Comparison of ENCODE assay signal across 24 mouse cellular contexts in the genomic region with DNA sequence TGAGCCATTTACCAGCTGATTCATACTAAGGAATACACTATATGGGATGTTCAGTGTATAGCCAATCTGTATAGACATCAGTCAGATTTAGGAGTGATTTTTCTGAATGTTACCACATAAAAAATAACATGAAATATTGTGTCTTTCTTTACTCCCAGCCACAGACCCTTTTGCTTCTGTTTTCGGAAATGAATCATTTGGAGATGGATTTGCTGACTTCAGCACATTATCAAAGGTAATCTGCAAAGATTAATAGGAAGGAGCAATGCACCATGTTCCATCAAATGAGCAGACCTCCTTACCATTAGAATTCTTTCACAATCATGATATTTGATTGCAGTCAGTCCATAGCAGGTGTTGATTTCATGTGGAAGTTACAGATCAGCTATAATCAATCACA. TPM values are rescaled to one million over a fixed set of nuclear protein-coding genes. Genes with fewer than 3 reads are reported as not detected.
DNase-seq lines count a peak whose midpoint lies in the region; TF ChIP-seq lines count a peak whose summit lies in the region.
"Had no signal": no experiment of that assay in that cellular context is flagged by ENCODE, and none has a peak within 500 bp of the region (broad histone marks: within the 10 kb centered on the region; RNA-seq: fewer than 3 reads in every experiment).

No protein-coding gene starts in this region.

- H3K4me2 ChIP-seq in CH12.LX (ENCODE audit: insufficient read depth, low read depth, poor library complexity, severe bottlenecking) = no peak overlapping the region

- in situ Hi-C loops in CH12.LX (cut with MboI; ENCODE audit: low pct_ligation_motif_present, low pct_unique_long_range_greater_than_20kb, low sequenced_read_pairs) = no loop called here
- in situ Hi-C loops in ES-E14 (cut with MboI; ENCODE audit: low sequenced_read_pairs in 2 of 2, unreplicated experiment in 2 of 2) = no loop called here

- DNase-seq in CH12.LX (ENCODE audit: extremely low read depth) = no peak
- no peak for DNase-seq in ES-E14 (ENCODE audit: low read depth, low spot score)
- no peak for DNase-seq in MEL (ENCODE audit: low read depth, low spot score)
- no peak for DNase-seq in MN1 (ENCODE audit: low spot score)
- no peak for DNase-seq in embryonic facial prominence, embryonic 10.5 days (ENCODE audit: low spot score)
- no peak for DNase-seq in right cerebral cortex, postnatal 10 days (ENCODE audit: low spot score in 2 of 2)
- DNase-seq: adrenal gland, adult 2 months; adrenal gland, adult 8-10 months; adrenal gland, postnatal 10 days; adrenal gland, postnatal 14 days; adrenal gland, postnatal 25 days; adrenal gland, postnatal 36 days; B cell, adult 2 months; cerebellum, adult 11 months; cerebellum, adult 11-12 months; cerebellum, adult 18-20 months; cerebellum, adult 2 months; cerebellum, adult 8-10 months; cerebellum, adult 9-10 months; cerebellum, adult 9-11 months had no signal

- H3K9me3 ChIP-seq in CH12.LX (replicated peaks; ENCODE audit: low read length) (no peaks in the 10 kb centered on the region), ES-E14 (ENCODE audit: control insufficient read depth, insufficient read depth, low read depth, low read length) (no peaks in the 10 kb centered on the region; the same call in 1 of the 2 replicates), MEL (replicated peaks; ENCODE audit: insufficient read depth, low read length) (no peaks in the 10 kb centered on the region)
- H3K9me3 ChIP-seq in embryonic facial prominence, embryonic 10.5 days = no peaks in the 10 kb centered on the region
- H3K9me3 ChIP-seq: G1E had no signal

- dilution Hi-C loops in CH12.LX (cut with MboI; ENCODE audit: extremely low pct_ligation_motif_present, extremely low pct_unique_long_range_greater_than_20kb, low sequenced_read_pairs) = no loop called here

- H3K36me3 ChIP-seq in CH12.LX (replicated peaks in 1 of 2; ENCODE audit: control insufficient read depth in 1 of 2, insufficient read depth in 1 of 2, low read length in 1 of 2) (peaks cover 35 to 70% of the 10 kb centered on the region in 2 experiments), ES-E14 (ENCODE audit: control insufficient read depth, insufficient read depth, low read length, poor library complexity, severe bottlenecking) (no peaks in the 10 kb centered on the region; the same call in 1 of the 2 replicates), MEL (ENCODE audit: control insufficient read depth in 1 of 2, insufficient read depth in 2 of 2, low read length in 2 of 2) (peaks cover 0 to 10% of the 10 kb centered on the region in 2 experiments; a peak in 2 of 4 replicates)
- H3K36me3 ChIP-seq in embryonic facial prominence, embryonic 10.5 days (replicated peaks) = peaks cover 35% of the 10 kb centered on the region

- H3K4me1 ChIP-seq in CH12.LX (ENCODE audit: control insufficient read depth in 1 of 2, insufficient read depth in 2 of 2) (peaks cover 0 to 16% of the 10 kb centered on the region in 2 experiments; a peak in 2 of 4 replicates), ES-E14 (ENCODE audit: control insufficient read depth in 2 of 2, insufficient read depth in 2 of 2, low read length in 2 of 2, poor library complexity in 1 of 2) (no peaks in the 10 kb centered on the region), MEL (ENCODE audit: control insufficient read depth in 1 of 2, insufficient read depth in 2 of 2, low read length in 2 of 2) (no peaks in the 10 kb centered on the region)
- H3K4me1 ChIP-seq in embryonic facial prominence, embryonic 10.5 days = no peaks in the 10 kb centered on the region

- H3K4me3 ChIP-seq in CH12.LX (replicated peaks in 1 of 3; ENCODE audit: low read depth in 2 of 3, low read length in 2 of 3, poor library complexity in 1 of 3) (no peak overlapping the region), ES-E14 (ENCODE audit: insufficient read depth in 1 of 2, low read depth in 1 of 2, low read length in 2 of 2, poor library complexity in 1 of 2, severe bottlenecking in 1 of 2) (no peak overlapping the region), MEL (ENCODE audit: control insufficient read depth in 1 of 2, insufficient read depth in 1 of 2, low read depth in 2 of 2, low read length in 2 of 2) (no peak overlapping the region)
- H3K4me3 ChIP-seq in embryonic facial prominence, embryonic 10.5 days = no peak overlapping the region

- no peak for TF ChIP-seq RAD21 in CH12.LX (IDR thresholded peaks at IDR 0.05; ENCODE audit: low read depth, low read length)
- no peak for TF ChIP-seq RAD21 in MEL (IDR thresholded peaks at IDR 0.05; ENCODE audit: low read depth, low read length)

- TF ChIP-seq CTCF in CH12.LX (conservative IDR thresholded peaks at IDR 0.05 in 1 of 2, IDR thresholded peaks at IDR 0.05 in 1 of 2; ENCODE audit: low read depth in 2 of 2, low read length in 2 of 2) (no peak), MEL (IDR thresholded peaks at IDR 0.05 in 2 of 3, conservative IDR thresholded peaks at IDR 0.05 in 1 of 3; ENCODE audit: control insufficient read depth in 1 of 3, insufficient read depth in 1 of 3, low read depth in 2 of 3, low read length in 3 of 3, poor library complexity in 1 of 3, severe bottlenecking in 1 of 3) (no peak)

- H3K27ac ChIP-seq in CH12.LX (ENCODE audit: insufficient read depth, low read depth) (no peak overlapping the region), ES-E14 (ENCODE audit: insufficient read depth, low read depth, low read length, poor library complexity, severe bottlenecking) (no peak overlapping the region), MEL (ENCODE audit: control insufficient read depth, low read depth, low read length) (no peak overlapping the region)
- H3K27ac ChIP-seq in embryonic facial prominence, embryonic 10.5 days (replicated peaks) = no peak overlapping the region

- 86% methylated on average over 1 of the region's 1 CpGs for WGBS in embryonic facial prominence, embryonic 10.5 days

- TF ChIP-seq EP300 in CH12.LX (IDR thresholded peaks at IDR 0.05; ENCODE audit: low read length) = no peak
- TF ChIP-seq EP300 in MEL (IDR thresholded peaks at IDR 0.05; ENCODE audit: low read depth in 1 of 2, low read length in 2 of 2) = no peak

- TF ChIP-seq POLR2A in CH12.LX (IDR thresholded peaks at IDR 0.05; ENCODE audit: low read depth, low read length) (no peak), MEL (IDR thresholded peaks at IDR 0.05; ENCODE audit: control insufficient read depth in 1 of 2, insufficient read depth in 1 of 2, low read depth in 1 of 2, low read length in 2 of 2, poor library complexity in 1 of 2) (no peak)

- no peaks in the 10 kb centered on the region for H3K27me3 ChIP-seq in CH12.LX (replicated peaks)
- H3K27me3 ChIP-seq in MEL (ENCODE audit: control insufficient read depth in 1 of 2, insufficient read depth in 2 of 2, low read length in 2 of 2) = no peaks in the 10 kb centered on the region
- H3K27me3 ChIP-seq in embryonic facial prominence, embryonic 10.5 days (replicated peaks; ENCODE audit: low read depth, poor library complexity, severe bottlenecking) = no peaks in the 10 kb centered on the region
- H3K27me3 ChIP-seq: Patski had no signal

- H3K79me2 ChIP-seq in CH12.LX (replicated peaks; ENCODE audit: control insufficient read depth, extremely low read depth, insufficient read depth, poor library complexity, severe bottlenecking) (no peaks in the 10 kb centered on the region), MEL (ENCODE audit: control insufficient read depth, insufficient read depth, low read length, poor library complexity) (no peaks in the 10 kb centered on the region)

- no peak overlapping the region for H3K9ac ChIP-seq in CH12.LX (ENCODE audit: insufficient read depth, low read depth)
- no peak overlapping the region for H3K9ac ChIP-seq in ES-E14 (ENCODE audit: insufficient read depth, low read depth, low read length, poor library complexity, severe bottlenecking)
- H3K9ac ChIP-seq in MEL (ENCODE audit: control insufficient read depth, low read depth, low read length, poor library complexity, severe bottlenecking) = no peak overlapping the region

TF ChIP-seq in CH12.LX, 34 proteins besides CTCF, POLR2A, EP300 and RAD21 (continues in another document):
- no peak for TF ChIP-seq CHD1 (IDR thresholded peaks at IDR 0.05; ENCODE audit: low read depth, low read length)
- no peak for TF ChIP-seq KAT2A (IDR thresholded peaks at IDR 0.05; ENCODE audit: insufficient replicate concordance, low read length)
- no peak for TF ChIP-seq RCOR1 (conservative IDR thresholded peaks at IDR 0.05; ENCODE audit: low read depth, low read length)
- TF ChIP-seq NRF1 (IDR thresholded peaks at IDR 0.05; ENCODE audit: low read depth, low read length) = no peak
- no peak for TF ChIP-seq PAX5 (IDR thresholded peaks at IDR 0.05; ENCODE audit: low read length)
- no peak for TF ChIP-seq JUND (conservative IDR thresholded peaks at IDR 0.05; ENCODE audit: low read depth, low read length)

TF ChIP-seq in ES-E14, 5 proteins besides CTCF, POLR2A, EP300 and RAD21:
- TF ChIP-seq CHD2 (IDR thresholded peaks at IDR 0.05; ENCODE audit: low read depth, low read length) (no peak), MAFK (IDR thresholded peaks at IDR 0.05; ENCODE audit: insufficient read depth, low read depth, low read length) (peak; percentile 37; the same call in 1 of the 2 replicates)

TF ChIP-seq in MEL, 35 proteins besides CTCF, POLR2A, EP300 and RAD21:
- TF ChIP-seq MAFK (IDR thresholded peaks at IDR 0.05; ENCODE audit: borderline replicate concordance, low read depth, low read length) (peak; percentile 51; the same call in 1 of the 2 replicates), E2F4 (IDR thresholded peaks at IDR 0.05; ENCODE audit: borderline replicate concordance, low read depth, low read length) (no peak)

RNA-seq across cellular contexts. Expression of a gene that starts 28.3 kb away (rescaled TPM):
- total RNA-seq in CH12.LX (2012; rRNA removed) (0.29 and 0.30 TPM in 2 replicates), CH12.LX (2014; rRNA removed) (0.32 and 0.36 TPM in 2 replicates), ES-E14 (2012; rRNA removed) (1.7 and 1.9 TPM in 2 replicates), MEL (2012; rRNA removed) (1.8 and 2.8 TPM in 2 replicates)
- polyA plus RNA-seq in CH12.LX (2012; ENCODE audit: insufficient read length, low read depth) (0.64 and 0.90 TPM in 2 replicates), MEL (2012; ENCODE audit: insufficient read depth in 1 of 2, insufficient read length in 2 of 2, low read depth in 1 of 2, low replicate concordance in 2 of 2, missing spikeins in 1 of 2) (1 to 10 TPM in 1 of 2 experiments, not detected in 1; 4.2 TPM)
- polyA plus RNA-seq in embryonic facial prominence, embryonic 10.5 days (2016; fragmentation: Nextera tagmentation; extraction: Ambion mirVana) = 4.7 and 5.3 TPM in 2 replicates
- polyA plus RNA-seq: activated CD4-positive, CD25-positive, alpha-beta regulatory T cell, adult 4 months; CD4-positive, CD25-positive, alpha-beta regulatory T cell, adult 4 months had no signal
